Mouse (Mus musculus) gastrocnemius, adult 8-10 months (tissue): ENCODE measurements around the gene Gins2. TPM values are rescaled to one million over a fixed set of nuclear protein-coding genes. Genes with fewer than 3 reads are reported as not detected.

Experiments used
- DNase-seq, 2 experiments: peaks; one replicate each; pipeline ENCODE4 v3.0.0; 2022; ENCODE audit warnings: low spot score in 2 of 2
- total RNA-seq, 4 experiments: library from RNA; stranded (reverse); gene quantifications; 2 replicates each; pipeline ENCODE4 v1.2.4; 2022

The Gins2 gene
- total RNA-seq, 4 experiments from 2014 or later = 0.09 to 0.43 (median 0.36) TPM; not detected in 1

DNA sequence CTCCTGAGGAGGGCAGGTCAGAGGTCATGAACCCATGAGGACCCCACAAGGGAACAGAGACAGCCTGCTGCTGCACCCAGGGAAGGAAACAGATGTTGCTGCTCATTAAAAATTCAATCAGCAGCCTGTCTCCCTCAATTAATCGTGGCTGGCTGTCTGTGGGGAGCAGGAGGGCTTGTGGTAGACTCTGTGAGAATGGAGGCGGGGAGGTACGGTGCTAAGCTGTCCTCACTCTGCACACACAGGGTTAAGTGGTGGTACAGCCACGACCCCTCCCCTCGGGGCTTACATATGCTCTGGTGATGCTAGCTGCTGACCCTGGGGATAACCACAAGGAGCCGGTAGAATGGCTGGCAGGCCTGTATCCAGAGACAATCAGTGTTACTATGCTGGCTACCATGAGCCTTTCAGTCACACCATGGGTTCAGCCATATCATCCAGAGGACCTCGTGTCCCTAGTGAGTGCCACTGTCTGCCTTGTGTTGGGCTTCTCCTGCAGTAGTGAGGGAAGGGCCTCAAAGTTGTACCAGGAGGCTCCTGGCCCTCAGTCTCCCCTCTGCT is 23.9 kb downstream of the Gins2 start:
- no peak for DNase-seq

DNA sequence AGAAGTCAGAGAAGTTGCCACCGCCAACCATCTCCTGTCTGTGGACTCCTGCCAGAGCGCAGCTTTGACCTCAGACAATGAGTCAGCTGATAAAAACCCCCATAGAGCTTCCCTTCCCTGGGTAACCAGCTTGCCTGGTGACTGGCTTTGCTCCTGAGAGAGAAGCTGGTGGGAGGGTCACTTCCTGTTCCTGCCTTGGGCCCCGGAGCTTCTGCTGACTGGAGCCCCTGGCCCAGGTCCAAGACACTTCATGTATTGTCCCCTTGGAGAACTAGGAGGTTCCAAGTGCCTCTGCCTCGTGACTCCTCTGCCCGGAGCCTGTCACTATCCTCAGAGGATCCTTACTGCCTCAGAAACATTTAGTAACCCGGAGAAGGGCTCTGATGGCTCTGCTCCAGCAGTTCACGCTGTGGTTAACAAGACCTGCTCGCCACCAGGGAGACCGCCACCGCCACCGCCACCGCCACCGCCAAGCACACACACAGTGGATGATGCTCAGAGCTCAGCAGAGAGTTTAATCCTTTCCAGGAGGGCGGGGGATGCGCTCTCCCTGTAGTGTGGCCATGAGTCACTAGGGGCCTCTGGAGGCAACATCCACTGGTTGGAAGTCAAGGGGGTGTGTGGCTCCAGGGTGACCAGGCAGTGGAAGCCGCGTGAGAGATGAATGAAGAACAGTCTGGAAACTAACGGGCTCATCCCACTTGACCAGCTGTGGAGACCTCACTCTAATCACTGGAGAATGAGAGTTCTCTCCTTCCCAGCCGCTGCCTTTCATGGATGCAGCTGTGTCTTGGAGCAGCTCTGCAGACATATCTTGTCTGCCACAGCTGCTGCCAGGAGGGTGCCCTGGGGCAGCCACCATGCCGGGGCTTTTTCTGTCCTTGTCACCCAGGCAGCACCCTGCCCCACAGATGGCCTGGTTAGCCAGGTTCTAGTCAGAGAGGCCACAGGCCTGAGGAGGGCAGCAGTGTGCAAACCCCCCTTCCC is 25.0 kb downstream of the Gins2 start:
- peak; percentile 69 to 76 for DNase-seq

DNA sequence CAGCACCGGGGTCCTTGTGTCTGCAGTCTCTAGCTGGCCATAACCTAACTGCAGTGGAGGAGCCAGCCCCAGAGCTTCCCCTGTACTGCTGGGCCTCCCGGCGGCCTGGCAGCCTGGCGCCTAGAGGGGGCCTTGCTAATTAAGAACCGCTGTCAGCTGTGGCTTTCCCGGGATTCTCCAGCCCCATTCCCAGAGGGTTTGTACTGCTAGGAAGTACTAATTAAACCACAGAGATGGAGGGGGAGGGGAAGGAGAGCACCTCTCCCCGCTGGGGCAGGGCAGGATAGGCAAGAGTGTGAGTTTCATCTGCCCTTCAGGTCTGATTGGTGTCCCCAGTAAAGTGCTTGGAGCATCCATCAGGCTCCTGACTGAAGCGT is 25.8 kb downstream of the Gins2 start:
- no peak for DNase-seq

DNA sequence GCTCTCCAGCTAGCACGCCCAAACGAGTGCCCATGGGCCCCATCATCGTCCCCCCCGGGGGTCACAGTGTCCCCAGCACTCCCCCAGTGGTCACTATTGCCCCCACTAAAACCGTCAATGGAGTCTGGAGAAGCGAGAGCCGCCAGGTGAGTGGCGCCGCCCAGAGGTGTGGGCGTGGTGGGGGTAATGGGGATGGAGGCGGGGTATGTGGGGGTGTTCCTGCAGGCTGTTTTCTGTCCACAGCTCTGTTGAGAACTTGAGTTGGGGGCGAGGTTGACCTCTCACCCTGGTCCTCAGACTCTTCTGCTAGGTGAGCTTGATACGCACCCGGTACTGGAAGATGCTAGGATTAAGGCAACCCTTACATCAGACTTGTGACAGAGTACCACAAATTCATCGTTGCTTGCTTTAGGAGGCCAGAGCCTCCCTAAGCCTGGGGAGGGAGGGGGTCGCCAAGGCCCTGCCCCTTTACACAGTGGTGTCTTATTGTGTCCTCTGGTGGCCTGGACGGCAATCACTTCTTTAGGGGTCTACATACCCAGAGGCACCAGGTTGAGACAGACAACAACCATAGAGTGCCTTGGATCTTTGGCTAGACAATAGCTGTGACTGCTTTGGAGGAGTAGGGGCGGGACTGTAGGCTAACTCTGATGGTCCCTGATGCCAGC is 26.3 kb downstream of the Gins2 start:
- DNase-seq = no peak

DNA sequence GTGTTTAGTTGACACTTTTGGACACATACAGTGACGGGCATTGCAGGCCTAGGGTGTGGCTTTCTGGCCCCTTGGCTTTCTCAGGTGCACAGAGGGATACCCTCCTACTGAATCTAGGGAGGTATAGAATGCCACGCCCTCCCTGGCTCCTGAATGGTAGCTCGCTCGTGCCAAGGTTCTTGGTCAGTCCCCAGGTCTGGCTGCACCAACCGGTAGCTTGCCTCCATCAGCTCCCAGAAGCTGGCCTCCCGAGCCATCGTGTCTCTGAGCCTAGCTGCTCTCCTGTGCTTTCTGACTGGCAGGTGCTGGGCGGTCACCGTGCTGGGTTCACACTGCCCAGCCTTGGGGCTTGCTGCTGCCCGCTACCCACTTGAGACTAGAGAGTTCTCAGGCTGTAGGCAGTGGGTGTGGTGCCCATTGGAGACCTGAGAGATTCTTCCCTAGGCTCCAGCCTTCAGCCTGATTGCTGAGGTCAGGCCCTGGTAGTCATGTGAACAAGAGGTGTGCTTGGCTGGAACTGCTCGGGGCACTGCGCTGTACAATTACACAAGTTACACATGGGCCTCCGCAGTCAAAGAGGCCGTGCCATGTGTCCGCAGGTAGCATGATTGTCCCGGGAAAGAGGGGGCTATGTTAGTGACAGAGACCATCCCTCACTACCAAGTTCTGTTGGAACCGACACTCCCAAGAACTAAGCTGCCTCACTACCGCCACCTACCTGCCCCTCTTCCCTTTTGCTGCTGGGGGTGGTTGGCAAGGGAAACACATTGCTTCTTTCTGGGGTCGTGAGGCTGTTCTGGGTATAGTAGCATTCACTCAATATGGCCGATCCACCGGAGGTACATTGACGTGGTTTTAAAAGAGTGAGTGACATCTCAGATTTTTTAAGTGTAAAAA is 27.3 kb downstream of the Gins2 start:
- DNase-seq = no peak

DNA sequence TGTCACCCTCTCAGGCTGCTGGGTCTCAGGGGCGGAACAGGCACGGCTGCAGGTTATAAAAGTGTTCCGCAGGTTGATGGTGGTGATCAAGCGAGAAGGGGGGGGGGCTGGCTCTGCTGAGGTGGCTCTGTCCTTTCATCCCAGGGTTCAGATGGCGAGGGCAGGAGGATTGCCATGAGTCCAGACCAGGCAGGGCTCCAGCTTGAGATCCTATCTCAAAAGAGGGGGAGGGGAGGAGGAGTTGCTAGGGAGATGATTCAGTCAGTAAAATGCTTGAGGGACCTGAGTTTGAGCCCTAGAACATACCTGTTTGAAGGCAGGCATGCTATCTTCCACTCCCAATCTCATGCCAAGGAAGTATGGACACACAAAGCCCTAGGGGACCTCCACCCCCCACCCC is 28.6 kb downstream of the Gins2 start:
- DNase-seq = no peak

DNA sequence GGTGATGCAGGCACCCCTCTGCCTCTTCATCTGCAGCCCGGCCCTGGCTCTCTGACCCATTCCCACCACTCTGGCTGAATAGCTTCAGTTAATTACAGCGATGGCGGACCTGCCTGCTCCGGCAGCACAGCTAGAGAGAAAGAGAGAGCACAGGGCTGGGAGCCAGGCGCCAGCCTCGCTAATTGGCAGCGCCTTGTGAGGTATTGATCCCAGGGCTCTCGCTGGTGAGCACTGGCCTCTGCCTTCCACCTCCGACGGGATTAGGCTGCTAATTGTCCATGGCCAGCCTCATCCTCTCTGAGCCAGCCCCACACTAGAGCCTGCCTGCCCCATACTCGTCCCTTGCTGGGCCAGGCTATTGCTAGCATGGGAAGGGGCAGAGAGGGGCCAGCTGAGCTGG is 29.4 kb downstream of the Gins2 start:
- no peak for DNase-seq

DNA sequence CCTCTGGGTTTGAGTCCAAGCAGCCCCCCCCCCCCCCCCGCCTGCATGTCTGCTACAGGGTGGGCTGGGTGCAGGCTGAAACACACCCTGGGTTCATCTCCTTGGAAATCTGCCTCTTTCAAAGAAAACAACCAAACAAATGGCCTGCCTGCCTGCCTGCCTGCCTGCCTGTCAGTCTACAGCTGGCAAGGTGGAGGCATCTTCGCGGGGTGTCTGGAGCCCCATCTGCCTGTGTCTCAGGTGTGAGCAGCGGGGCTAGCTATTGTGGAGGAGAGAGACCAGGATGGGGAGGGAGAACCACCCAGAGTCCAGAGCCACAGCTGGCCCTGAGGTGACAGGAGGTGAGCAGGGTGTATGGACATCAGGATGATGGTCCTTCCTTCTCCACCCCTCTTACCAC is 30.9 kb downstream of the Gins2 start:
- no peak for DNase-seq

DNA sequence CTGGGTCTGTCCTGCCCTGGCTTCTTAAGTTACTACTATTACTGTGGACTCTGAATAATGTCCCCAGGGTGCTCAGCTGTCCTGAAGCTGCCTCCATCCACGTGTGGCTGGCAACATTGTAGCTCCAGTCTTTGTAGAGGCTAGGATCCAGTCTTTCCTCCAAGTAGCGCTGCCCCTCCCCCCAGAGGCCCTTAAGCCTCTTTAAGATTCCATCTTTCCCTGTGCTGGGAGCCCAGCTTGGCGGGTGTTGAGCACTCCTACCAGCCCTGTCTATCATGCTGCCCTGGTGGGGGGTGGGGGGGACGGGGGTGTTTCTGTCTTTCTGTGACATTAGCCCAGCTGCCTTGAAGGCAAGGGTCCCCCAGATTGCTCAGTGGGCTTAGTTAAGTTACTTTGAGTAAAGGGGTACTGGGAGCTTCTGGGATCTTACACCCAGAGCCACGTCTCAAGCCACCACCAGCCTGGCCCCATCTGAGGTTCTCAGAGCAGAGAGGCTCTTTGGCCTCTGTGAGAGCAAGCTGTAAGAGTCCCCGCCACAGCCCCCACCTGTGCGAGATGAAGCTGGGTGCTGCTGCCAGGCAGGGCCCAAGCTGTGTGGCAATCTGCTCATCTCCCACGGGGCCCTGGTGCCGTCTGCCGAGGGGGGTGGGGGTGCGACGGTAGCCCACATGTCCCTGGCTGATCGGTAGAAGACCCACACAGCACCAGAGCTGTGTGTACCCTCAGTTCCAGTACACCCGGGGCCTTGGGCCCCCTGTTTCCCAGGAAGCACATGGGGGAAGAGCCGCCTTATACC is 31.7 kb downstream of the Gins2 start:
- no peak for DNase-seq

DNA sequence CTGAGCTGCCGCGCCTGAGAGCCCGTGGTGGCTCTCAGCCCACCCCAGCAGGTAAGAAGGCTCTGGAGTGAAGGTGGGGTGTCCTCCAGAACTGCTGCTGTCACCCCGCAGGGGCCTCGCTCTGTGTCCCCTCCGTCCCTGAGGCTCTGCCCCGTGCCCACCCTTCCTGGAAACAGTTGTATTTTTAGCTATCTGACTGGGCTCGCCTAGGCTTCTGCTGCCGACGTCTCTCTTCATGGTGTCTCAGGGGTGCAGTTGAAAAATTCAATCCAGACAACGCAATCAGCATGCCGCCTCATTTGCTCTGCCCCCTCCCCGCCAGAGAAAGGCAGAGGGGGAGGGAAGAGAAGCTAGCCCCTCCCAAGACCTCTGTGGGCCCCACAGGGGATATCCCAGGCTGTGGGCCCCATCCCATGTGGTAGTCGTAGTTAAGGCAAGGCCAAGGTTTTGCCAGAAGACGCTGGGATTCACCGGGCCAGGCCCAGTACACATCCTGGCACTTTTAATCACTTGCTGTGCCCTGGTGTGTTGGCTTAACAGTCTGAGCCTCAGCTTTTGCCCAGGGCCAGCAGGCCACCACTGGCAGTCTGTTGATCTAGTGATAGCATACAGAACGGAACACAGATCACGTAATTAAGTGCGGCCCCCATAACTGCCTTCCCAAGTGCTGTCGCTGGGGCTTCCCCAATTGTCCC is 32.8 kb downstream of the Gins2 start:
- DNase-seq = no peak

DNA sequence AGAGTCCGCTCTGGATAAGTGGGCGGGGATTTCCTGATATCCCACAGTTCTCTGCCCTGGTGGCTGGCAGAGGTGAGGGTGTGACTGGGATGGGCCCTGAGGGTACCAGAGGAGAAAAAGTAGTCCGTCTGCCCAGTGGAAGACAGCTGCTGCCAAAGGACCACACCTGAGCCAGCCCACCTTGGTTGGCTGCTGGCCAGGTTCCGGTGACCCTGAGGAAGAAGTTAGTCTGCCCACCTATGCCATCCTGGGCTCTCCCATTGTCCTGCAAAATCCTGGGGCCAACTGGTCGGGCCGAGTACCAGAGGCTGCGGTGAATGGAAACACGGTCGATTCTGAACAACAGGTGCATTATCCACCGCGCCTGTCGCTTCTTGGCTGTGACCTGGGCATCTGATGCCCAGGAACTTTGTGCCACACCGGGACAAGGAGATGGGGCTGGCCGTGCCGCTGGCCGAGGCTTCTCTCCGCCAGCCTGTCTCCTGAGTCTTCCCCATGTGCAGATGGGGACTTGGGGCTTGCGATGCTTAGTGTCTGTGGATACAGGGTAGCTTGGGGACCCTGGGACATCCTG is 34.6 kb downstream of the Gins2 start:
- DNase-seq = peak in 1 of 2 experiments; percentile 43

DNA sequence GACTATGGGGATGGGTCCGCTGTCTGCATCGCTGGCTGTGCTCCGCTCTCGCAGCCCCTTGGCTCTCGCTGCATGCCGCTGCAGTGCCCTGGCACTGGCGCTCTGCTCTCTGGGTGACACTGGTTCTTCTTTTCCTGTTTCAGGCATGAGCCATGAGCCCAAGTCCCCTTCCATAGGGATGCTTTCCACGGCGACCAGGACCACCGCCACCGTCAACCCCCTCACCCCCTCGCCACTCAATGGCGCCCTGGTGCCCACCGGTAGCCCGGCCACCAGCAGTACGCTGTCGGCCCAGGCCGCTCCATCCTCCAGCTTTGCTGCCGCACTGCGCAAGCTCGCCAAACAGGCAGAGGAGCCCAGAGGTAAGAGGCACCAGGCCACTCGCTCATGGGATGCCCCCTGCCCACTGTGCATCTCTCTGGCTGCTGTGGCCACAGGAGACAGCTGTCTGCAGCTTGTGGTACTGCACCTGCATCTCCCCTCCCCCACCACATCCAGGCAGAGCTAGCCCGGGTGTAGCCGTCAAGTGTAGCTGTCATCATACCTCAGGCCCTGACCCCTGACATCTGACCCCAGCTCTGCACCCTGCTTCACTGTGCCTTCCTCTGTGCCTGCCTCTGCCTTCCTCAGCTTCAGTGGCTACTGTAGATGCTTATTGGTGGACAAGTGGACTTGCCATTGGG is 35.5 kb downstream of the Gins2 start:
- DNase-seq = no peak

DNA sequence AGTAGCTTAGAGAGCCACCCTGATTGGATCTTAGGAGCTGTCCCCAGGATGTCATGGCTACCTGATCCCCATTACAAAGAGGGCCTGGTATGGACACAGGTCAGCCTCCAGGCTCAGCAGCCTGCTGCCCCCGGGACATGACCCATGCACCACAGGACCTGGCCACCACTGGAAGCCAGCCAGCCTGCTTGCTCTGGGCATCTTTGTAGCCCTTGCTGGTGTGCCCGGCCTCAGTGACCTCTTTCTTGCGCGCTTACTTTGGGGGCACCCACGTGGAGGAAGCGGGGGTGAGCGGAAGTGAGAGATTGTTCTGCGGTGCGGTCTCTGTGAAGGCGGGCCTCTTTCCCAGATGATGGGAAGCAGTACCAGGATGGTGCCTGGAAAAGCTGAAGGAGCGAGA is 36.6 kb downstream of the Gins2 start:
- DNase-seq = no peak

DNA sequence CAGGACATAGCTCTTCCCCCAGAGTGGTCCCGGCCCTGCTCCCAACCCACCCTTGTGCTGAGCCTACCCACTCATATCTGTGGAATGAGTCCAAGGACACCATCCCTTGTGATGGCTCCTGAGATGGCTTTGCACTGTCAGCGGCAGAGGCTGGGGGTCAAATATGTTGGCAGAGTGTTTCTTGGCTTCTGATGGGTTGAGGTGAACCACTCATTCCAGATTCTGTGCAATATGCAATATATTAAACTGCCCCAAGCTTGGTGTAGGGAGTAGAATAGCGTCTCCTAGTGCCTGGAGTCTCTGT is 37.5 kb downstream of the Gins2 start:
- no peak for DNase-seq

DNA sequence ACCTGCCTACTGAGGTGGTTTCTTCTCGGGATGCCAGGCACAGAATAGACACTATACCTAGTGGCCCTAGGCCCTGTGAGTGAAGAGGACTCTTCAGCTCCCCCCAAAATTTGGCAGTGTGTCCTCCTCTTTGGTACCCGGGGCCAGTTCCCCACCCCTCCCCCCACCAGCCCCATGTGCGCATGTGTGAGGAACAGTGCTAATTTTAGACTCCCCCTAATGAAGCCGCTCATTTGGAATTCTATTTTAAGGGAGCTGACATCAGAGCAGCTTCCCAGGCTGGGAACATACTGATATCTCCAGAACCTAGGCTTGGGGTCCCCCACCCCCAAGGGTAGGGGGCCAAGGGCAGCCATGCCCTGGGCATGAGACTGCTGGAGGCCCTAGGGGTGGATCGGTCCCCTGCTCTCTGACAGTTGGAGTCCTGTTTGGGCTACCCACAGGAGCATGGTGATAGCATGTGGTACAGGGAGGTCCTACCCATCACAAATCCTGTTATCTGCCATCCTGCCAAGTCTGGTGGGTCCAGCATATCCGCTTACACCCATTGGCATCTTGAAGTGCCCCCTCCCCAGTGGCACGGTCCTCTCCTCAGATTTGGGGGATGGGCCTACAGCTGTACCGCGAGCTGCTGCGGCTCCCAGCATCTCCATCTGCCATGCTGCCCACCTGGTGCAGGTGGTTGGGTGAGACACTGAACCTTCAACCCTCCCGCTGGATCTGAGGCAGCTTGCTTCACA is 38.0 kb downstream of the Gins2 start:
- no peak for DNase-seq

DNA sequence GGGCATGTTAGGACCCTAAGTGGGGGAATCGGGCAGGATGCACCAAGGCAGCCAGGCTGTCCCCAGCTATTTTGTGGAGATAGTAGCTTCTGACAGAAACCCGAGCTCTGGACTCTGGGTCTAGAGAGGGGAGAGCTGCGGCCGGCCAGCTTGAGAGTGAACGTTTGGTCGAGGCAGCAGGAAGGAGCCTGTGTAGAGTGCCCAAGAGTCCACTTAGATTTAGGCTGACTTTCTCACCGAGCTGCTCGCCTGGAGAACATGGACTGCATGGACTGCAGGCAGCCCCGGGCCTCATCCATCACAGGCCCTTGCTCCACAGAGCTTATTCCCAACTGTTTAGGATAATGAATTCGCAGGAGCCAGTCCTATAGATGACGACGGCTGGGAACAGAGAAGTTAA is 38.7 kb downstream of the Gins2 start:
- no peak for DNase-seq

DNA sequence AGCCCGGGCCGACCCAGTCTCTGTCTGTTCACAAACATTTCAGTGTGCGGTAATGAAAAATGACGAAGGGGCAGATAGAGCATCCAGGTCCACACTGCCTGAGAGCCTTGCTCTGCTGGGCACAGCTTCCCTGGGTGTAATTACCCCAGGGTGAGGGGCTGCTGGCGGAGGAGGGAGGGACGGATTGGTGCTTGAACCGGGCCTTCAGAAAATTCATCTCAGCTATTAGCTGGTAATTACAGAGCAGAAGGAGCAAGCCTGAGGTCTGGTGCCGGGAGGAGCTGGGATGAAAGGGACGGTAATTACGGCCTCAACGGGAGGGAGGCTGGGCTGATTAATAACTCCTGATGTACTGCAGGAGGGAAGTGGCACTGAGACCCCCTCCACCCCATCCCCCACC is 39.2 kb downstream of the Gins2 start:
- DNase-seq = no peak

DNA sequence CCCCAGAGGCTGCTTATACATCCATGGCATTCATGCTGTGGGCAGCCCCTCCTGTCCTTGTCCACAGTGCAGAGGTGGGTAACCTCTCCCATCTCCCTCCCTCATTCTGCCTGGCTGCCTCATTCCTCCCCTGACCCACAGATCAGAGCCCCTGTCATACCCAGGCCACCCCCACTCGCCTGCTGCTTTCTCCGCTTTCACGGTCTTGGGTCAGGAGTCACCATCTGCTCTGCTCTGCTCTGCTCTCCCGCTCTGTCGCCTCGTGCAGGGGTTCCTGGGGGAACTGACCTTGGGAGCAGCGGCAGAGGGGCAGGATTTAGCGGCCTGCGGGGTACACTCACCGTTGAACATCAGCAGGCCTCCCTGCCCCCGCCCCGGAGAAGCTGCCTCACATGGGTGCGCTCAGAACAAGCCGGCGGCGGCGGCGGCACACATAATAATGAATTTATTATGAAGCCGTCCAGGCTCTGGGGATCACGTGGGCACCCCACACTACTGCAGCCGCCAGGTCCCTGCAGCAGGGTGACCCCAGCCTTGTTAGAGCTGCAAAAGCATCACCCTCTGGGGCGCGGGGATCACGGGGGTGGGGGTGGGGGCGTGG is 39.7 kb downstream of the Gins2 start:
- no peak for DNase-seq
